Mouse (Mus musculus) E14TG2a.4 (cell line): Measurements from ENCODE around the gene Neurl1b.

Experiments used
- CTCF ChIP-seq: conservative IDR thresholded peaks from 2 replicates; pipeline ENCODE4 v1.5.1; 2014; ENCODE audit warnings: low read length
- NANOG ChIP-seq: IDR thresholded peaks from 2 replicates; pipeline ENCODE4 v1.6.1; 2014; ENCODE audit warnings: borderline replicate concordance, low read length, mixed read lengths
- POU5F1 ChIP-seq: IDR thresholded peaks from 2 replicates; pipeline ENCODE4 v1.6.1; 2014; ENCODE audit warnings: low read length, borderline replicate concordance

GRCm38 (mm10) chr17:26382687-26383086 is 31.9 kb upstream of the Neurl1b start:
- TF ChIP-seq CTCF (no peak), POU5F1 (no peak), NANOG (no peak)
